Mouse (Mus musculus) spleen, adult 2 months (tissue): ENCODE data around the gene Tmem245. TPM values are rescaled to one million over a fixed set of nuclear protein-coding genes. Genes with fewer than 3 reads are reported as not detected.

Source experiments
- DNase-seq, 2 experiments: peaks; one replicate each; pipeline versions ENCODE4 v3.0.0 to v3.0.0-alpha.2; 2012 to 2021; ENCODE audit warnings: low spot score in 2 of 2, low read depth in 1 of 2
- H3K27ac ChIP-seq: fragments of 200-500 bp; 2 replicates; pipeline ENCODE4 v1.5.1; 2012; ENCODE audit warnings: low read length, inconsistent platforms; ENCODE audit not compliant: insufficient read depth
- H3K27me3 ChIP-seq: fragments of 200-500 bp; 2 replicates; pipeline ENCODE4 v1.6.1; 2012; ENCODE audit warnings: mild to moderate bottlenecking, moderate library complexity, low read length, inconsistent platforms; ENCODE audit not compliant: control insufficient read depth, insufficient read depth
- H3K36me3 ChIP-seq: fragments of 200-500 bp; 2 replicates; pipeline ENCODE4 v1.6.1; 2012; ENCODE audit warnings: mild to moderate bottlenecking, low read length, inconsistent platforms; ENCODE audit not compliant: control insufficient read depth, insufficient read depth
- H3K4me1 ChIP-seq: fragments of 200-500 bp; 2 replicates; pipeline ENCODE4 v1.6.1; 2011; ENCODE audit warnings: inconsistent platforms; ENCODE audit not compliant: control insufficient read depth, insufficient read depth, insufficient read length
- H3K4me3 ChIP-seq: fragments of 200-500 bp; 2 replicates; pipeline ENCODE4 v1.5.1; 2011; ENCODE audit warnings: mild to moderate bottlenecking, inconsistent platforms; ENCODE audit not compliant: insufficient read depth, insufficient read length; ENCODE audit errors: extremely low read depth
- CTCF ChIP-seq: fragments of 200-500 bp; IDR thresholded peaks from 2 replicates; pipeline ENCODE4 v1.5.1; 2011; ENCODE audit warnings: mild to moderate bottlenecking, inconsistent platforms; ENCODE audit not compliant: insufficient read depth, insufficient read length, insufficient replicate concordance; ENCODE audit errors: extremely low read depth
- POLR2A ChIP-seq: fragments of 200-500 bp; IDR thresholded peaks from 2 replicates; pipeline ENCODE4 v1.6.1; 2011; ENCODE audit warnings: low read depth, low read length, inconsistent platforms
- WGBS: fragments of 180-500 bp; shearing (Covaris S2); methylation state at CpG from one replicate; pipeline ENCODE4 v1.1.7; 2018; 5-methylcytosine and 5-hydroxymethylcytosine counted together
- polyA plus RNA-seq: library from polyadenylated mRNA; depleted of rRNA; stranded (reverse); fragments of >200 nt; gene quantifications from 2 replicates; pipeline ENCODE4 v1.2.3, GENCODE M21; 2012

The Tmem245 gene
- polyA plus RNA-seq, 1 experiment: 9.4 TPM

DNA sequence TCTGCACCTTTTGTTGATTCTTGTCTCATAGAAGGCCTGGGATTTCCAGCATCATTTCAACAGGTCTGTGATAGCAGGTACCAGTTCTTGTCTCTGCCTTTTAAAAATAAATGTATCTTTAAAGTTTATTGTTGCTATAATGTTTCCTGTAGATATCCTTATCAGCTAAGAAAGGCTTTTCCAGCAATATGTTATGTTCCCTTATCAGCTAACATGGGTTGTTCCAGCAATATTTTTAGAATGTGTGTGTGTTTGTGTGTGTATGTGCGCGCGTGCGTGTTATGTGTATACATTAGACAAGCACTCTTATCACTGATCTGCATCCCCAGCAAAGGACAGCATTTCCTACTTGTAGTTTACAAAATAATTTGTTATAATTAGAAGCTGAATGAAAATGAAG is 85.7 kb downstream of the Tmem245 start:
- Histone ChIP-seq H3K4me3 (no peak overlapping the region), H3K36me3 (no peaks in the 10 kb centered on the region), H3K27me3 (no peaks in the 10 kb centered on the region), H3K27ac (no peak overlapping the region), H3K4me1 (peaks cover 2% of the 10 kb centered on the region; the same call in 1 of the 2 replicates)
- no peak for DNase-seq
- 82% methylated on average over 4 of the region's 4 CpGs for WGBS
- TF ChIP-seq POLR2A: no peak
- TF ChIP-seq CTCF: no peak

DNA sequence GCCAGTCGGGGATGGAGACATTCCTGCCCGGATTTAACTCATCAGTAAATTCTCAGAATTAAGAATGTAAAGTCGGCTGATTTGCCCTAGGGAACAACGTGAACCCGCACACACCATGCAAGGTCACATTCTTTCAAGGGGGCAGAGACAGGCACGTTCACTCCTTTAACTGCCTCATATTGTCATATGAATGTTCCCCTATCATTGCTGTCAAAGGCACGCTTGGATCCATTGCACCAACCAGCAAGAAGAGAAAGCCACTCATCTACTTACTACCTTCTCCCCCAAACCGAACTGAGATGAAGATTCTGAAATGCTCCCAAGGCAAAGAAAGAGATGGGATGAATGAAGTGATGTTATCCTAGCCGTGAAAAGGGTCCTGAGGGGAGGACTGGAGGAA is 88.5 kb downstream of the Tmem245 start:
- no peak for DNase-seq
- no peaks in the 10 kb centered on the region for H3K36me3 ChIP-seq
- H3K27ac ChIP-seq: no peak overlapping the region
- H3K4me1 ChIP-seq: peaks cover 2% of the 10 kb centered on the region; the same call in 1 of the 2 replicates
- no peak overlapping the region for H3K4me3 ChIP-seq
- H3K27me3 ChIP-seq: no peaks in the 10 kb centered on the region
- TF ChIP-seq CTCF (no peak), POLR2A (no peak)
- WGBS: 88% methylated on average over 9 of the region's 9 CpGs

DNA sequence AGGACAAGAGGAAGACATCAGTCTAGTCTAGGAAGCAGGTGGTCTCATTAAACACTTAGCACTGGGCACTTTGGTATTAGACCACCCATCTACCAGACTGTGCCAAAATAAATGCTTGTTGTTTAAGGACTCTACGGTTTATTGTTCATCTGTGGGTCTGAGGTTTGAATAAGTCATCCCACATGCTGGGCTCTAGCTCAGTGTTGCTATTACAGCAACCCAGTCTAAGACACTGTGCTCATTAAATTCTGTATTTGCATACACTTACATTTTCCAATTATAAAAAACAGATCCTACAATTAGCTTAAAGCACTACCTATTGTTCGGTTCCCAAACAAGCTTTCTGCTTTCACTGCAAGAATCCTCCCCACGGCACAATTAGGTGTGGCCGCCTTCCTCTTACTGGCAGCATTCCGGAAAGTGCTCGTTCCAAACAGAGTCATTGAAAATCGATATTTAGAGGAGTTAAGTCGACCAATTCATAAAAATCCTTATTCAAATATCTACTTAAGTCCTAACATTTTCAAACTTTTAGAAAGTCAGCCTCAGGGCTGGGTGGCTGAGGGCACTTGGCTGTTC is 90.8 kb downstream of the Tmem245 start:
- Histone ChIP-seq H3K4me1 (no peaks in the 10 kb centered on the region), H3K4me3 (no peak overlapping the region), H3K27ac (no peak overlapping the region), H3K27me3 (no peaks in the 10 kb centered on the region), H3K36me3 (no peaks in the 10 kb centered on the region)
- TF ChIP-seq POLR2A (no peak), CTCF (no peak)
- WGBS: 85% methylated on average over 8 of the region's 8 CpGs
- DNase-seq: no peak

DNA sequence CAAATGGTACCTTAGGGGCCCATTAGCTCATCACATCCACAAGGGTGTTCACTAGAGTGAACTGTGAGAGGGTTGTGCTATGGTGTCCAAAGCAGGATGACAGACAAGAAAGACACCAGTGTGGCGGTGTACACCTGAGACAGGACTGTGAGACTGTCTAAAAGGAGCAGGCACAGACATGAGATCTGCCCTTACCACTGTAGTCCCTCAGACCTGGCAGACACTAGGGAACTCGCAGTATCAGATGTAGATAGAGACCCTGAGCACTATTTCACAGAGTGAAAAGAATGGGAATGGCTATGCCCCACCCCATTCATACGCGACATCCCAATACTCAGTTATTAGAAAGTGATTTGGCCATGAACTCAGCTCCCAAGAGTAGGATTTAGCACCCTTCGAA is 91.3 kb downstream of the Tmem245 start:
- H3K4me1 ChIP-seq: no peaks in the 10 kb centered on the region
- WGBS: 88% methylated on average over 5 of the region's 5 CpGs
- H3K36me3 ChIP-seq: no peaks in the 10 kb centered on the region
- no peaks in the 10 kb centered on the region for H3K27me3 ChIP-seq
- H3K27ac ChIP-seq: no peak overlapping the region
- H3K4me3 ChIP-seq: no peak overlapping the region
- TF ChIP-seq CTCF (no peak), POLR2A (no peak)
- DNase-seq: no peak

DNA sequence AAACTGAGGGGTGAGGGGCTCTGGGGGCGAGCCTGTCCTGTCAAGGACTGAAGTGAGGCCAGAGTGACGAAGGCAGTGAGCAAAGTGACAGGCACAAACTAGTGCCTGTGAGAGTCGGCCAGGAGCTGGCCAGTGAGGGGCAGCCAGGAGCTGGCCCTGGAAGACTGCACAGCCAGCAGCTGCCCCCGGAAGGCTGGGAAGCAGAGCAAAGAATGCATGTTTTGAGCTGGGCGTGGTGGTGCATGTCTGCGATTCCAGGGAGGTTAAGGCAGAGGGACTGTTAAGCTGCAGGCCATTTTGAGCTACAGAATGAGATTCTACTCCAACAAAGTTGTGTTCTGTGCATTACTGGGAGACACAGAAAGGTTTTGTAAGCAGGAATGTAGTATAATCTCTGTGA is 96.5 kb downstream of the Tmem245 start:
- Histone ChIP-seq H3K36me3 (no peaks in the 10 kb centered on the region), H3K4me1 (no peaks in the 10 kb centered on the region), H3K27ac (no peak overlapping the region), H3K27me3 (no peaks in the 10 kb centered on the region), H3K4me3 (no peak overlapping the region)
- 79% methylated on average over 6 of the region's 6 CpGs for WGBS
- DNase-seq: no peak
- TF ChIP-seq POLR2A (no peak), CTCF (no peak)

DNA sequence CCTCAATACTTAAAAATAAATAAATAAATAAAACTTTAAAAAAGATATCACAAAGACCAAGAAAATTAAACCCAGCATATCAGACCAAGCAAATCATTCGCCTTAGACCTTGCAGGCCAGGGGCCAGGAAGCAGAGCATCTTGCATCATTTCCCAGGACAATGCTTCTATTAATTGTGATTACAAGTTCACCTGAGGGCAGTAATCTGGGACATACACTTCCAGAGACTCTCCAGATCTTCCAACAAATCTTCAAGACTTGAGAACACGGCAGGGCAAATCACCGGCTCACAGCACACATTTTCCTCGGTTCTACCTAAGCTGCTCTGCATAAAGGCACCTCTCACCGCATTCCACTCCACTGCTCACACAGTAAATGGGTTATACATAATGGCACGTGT is 99.2 kb downstream of the Tmem245 start:
- TF ChIP-seq POLR2A (no peak), CTCF (no peak)
- H3K27ac ChIP-seq: no peak overlapping the region
- 90% methylated on average over 6 of the region's 6 CpGs for WGBS
- no peaks in the 10 kb centered on the region for H3K27me3 ChIP-seq
- DNase-seq: no peak
- no peak overlapping the region for H3K4me3 ChIP-seq
- no peaks in the 10 kb centered on the region for H3K36me3 ChIP-seq
- no peaks in the 10 kb centered on the region for H3K4me1 ChIP-seq

DNA sequence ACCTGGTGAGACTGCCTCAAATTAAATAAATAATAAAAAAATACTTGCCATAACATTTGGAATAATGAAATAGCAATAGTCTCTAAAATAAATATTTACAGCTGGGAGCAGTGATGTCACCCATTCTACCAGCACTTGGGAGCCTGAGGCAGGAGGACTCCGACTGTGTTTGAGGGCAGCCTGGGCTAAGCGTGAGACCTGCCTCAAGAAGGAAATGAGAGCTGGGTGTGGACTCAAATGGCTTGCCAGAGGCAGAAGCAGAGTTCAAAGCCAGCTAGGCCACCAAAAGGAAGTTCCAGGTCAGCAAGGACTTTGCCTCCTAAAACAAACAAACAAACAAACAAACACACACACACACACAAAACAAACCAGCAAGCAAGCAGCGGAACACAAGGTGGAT is 99.8 kb downstream of the Tmem245 start:
- no peak for DNase-seq
- Histone ChIP-seq H3K27me3 (no peaks in the 10 kb centered on the region), H3K4me1 (no peaks in the 10 kb centered on the region), H3K4me3 (no peak overlapping the region), H3K27ac (no peak overlapping the region), H3K36me3 (no peaks in the 10 kb centered on the region)
- TF ChIP-seq CTCF (no peak), POLR2A (no peak)
- 91% methylated on average over 3 of the region's 3 CpGs for WGBS
